Mouse (Mus musculus): ENCODE data around the gene Ucp3. TPM values are rescaled to one million over a fixed set of nuclear protein-coding genes. Genes with fewer than 3 reads are reported as not detected.

The Ucp3 gene
- not detected in 2 replicates for polyA plus RNA-seq (2015; fragmentation: Nextera tagmentation; extraction: Ambion mirVana)

- H3K9me3 ChIP-seq = no peaks in the 10 kb centered on the region
- 85% methylated on average over 6 of the region's 6 CpGs for WGBS
These were observed at the start of gene Ucp3 for GRCm38 (mm10) chr7:100472777-100473176. Gene Ucp3 (plus strand): TSS chr7:100472990.

GRCm38 (mm10) chr7:100425795-100426194 is 47.0 kb upstream of the Ucp3 start:
- Histone ChIP-seq H3K27ac (replicated peaks) (no peak overlapping the region), H3K4me1 (replicated peaks) (no peaks in the 10 kb centered on the region), H3K4me3 (no peak overlapping the region), H3K9ac (no peak overlapping the region), H3K4me2 (no peak overlapping the region), H3K9me3 (no peaks in the 10 kb centered on the region), H3K27me3 (no peaks in the 10 kb centered on the region), H3K36me3 (peaks cover 81% of the 10 kb centered on the region)
- no peak for ATAC-seq (ENCODE audit: low read depth)
- 76% methylated on average over 3 of the region's 3 CpGs for WGBS

More at GRCm38 (mm10) chr7:100472777-100473176, at the start of gene Ucp3:
- H3K4me3 ChIP-seq = no peak within 1 kb of the TSS
- no peaks in the 10 kb centered on the region for H3K27me3 ChIP-seq
- H3K4me2 ChIP-seq = no peak within 1 kb of the TSS
- H3K27ac ChIP-seq (replicated peaks) = no peak within 1 kb of the TSS
- no peak for ATAC-seq (ENCODE audit: low read depth)
- H3K36me3 ChIP-seq = peaks cover 26% of the 10 kb centered on the region
- H3K9ac ChIP-seq = no peak within 1 kb of the TSS
- no peaks in the 10 kb centered on the region for H3K4me1 ChIP-seq (replicated peaks)

GRCm38 (mm10) chr7:100429102-100429501 is 43.7 kb upstream of the Ucp3 start:
- no peak for ATAC-seq (ENCODE audit: low read depth)
- Histone ChIP-seq H3K27me3 (no peaks in the 10 kb centered on the region), H3K27ac (replicated peaks) (no peak overlapping the region), H3K9me3 (no peaks in the 10 kb centered on the region), H3K4me1 (replicated peaks) (no peaks in the 10 kb centered on the region), H3K9ac (no peak overlapping the region), H3K4me3 (no peak overlapping the region), H3K4me2 (no peak overlapping the region), H3K36me3 (peaks cover 86% of the 10 kb centered on the region)
- WGBS = 68% methylated on average over 3 of the region's 3 CpGs

- H3K36me3 ChIP-seq = peaks cover 81% of the 10 kb centered on the region
- no peaks in the 10 kb centered on the region for H3K27me3 ChIP-seq
- H3K27ac ChIP-seq (replicated peaks) = no peak overlapping the region
- no peak overlapping the region for H3K4me3 ChIP-seq
- WGBS = 90% methylated on average over 11 of the region's 11 CpGs
- H3K9ac ChIP-seq = no peak overlapping the region
- no peaks in the 10 kb centered on the region for H3K9me3 ChIP-seq
- H3K4me1 ChIP-seq (replicated peaks) = no peaks in the 10 kb centered on the region
- ATAC-seq (ENCODE audit: low read depth) = no peak
- no peak overlapping the region for H3K4me2 ChIP-seq
These were observed 42.9 kb upstream of the Ucp3 start for GRCm38 (mm10) chr7:100429911-100430310.

GRCm38 (mm10) chr7:100431103-100431502 is 41.7 kb upstream of the Ucp3 start:
- Histone ChIP-seq H3K4me2 (no peak overlapping the region), H3K36me3 (peaks cover 81% of the 10 kb centered on the region), H3K9me3 (no peaks in the 10 kb centered on the region), H3K4me1 (replicated peaks) (no peaks in the 10 kb centered on the region), H3K4me3 (no peak overlapping the region), H3K27ac (replicated peaks) (no peak overlapping the region), H3K27me3 (no peaks in the 10 kb centered on the region), H3K9ac (no peak overlapping the region)
- WGBS = 74% methylated on average over 5 of the region's 5 CpGs
- ATAC-seq (ENCODE audit: low read depth) = no peak

GRCm38 (mm10) chr7:100433295-100433694 is 39.5 kb upstream of the Ucp3 start:
- Histone ChIP-seq H3K9me3 (no peaks in the 10 kb centered on the region), H3K4me2 (no peak overlapping the region), H3K9ac (no peak overlapping the region), H3K4me1 (replicated peaks) (no peaks in the 10 kb centered on the region), H3K36me3 (peaks cover 83% of the 10 kb centered on the region), H3K27me3 (no peaks in the 10 kb centered on the region), H3K27ac (replicated peaks) (no peak overlapping the region), H3K4me3 (no peak overlapping the region)
- no peak for ATAC-seq (ENCODE audit: low read depth)
- WGBS = 96% methylated on average over 6 of the region's 6 CpGs

- H3K27me3 ChIP-seq = no peaks in the 10 kb centered on the region
- H3K4me1 ChIP-seq (replicated peaks) = no peaks in the 10 kb centered on the region
- H3K4me2 ChIP-seq = no peak overlapping the region
- H3K9ac ChIP-seq = no peak overlapping the region
- peaks cover 87% of the 10 kb centered on the region for H3K36me3 ChIP-seq
- H3K4me3 ChIP-seq = no peak overlapping the region
- WGBS = 89% methylated on average over 4 of the region's 4 CpGs
- H3K9me3 ChIP-seq = no peaks in the 10 kb centered on the region
- ATAC-seq (ENCODE audit: low read depth) = no peak
- no peak overlapping the region for H3K27ac ChIP-seq (replicated peaks)
These were observed 29.1 kb upstream of the Ucp3 start for GRCm38 (mm10) chr7:100443728-100444127.

- Histone ChIP-seq H3K9ac (no peak overlapping the region), H3K4me1 (replicated peaks) (no peaks in the 10 kb centered on the region), H3K36me3 (peaks cover 89% of the 10 kb centered on the region), H3K9me3 (no peaks in the 10 kb centered on the region), H3K4me3 (no peak overlapping the region), H3K27me3 (no peaks in the 10 kb centered on the region), H3K27ac (replicated peaks) (no peak overlapping the region), H3K4me2 (no peak overlapping the region)
- ATAC-seq (ENCODE audit: low read depth) = no peak
- whole genome bisulfite sequencing = 96% methylated on average over 5 of the region's 5 CpGs
These were observed 26.5 kb upstream of the Ucp3 start for GRCm38 (mm10) chr7:100446271-100446670.

- no peak for ATAC-seq (ENCODE audit: low read depth)
- H3K9me3 ChIP-seq = no peaks in the 10 kb centered on the region
- H3K4me2 ChIP-seq = no peak overlapping the region
- no peaks in the 10 kb centered on the region for H3K27me3 ChIP-seq
- no peak overlapping the region for H3K4me3 ChIP-seq
- no peak overlapping the region for H3K27ac ChIP-seq (replicated peaks)
- no peak overlapping the region for H3K9ac ChIP-seq
- no peaks in the 10 kb centered on the region for H3K4me1 ChIP-seq (replicated peaks)
- WGBS = 95% methylated on average over 12 of the region's 12 CpGs
- peaks cover 91% of the 10 kb centered on the region for H3K36me3 ChIP-seq
These were observed 24.3 kb upstream of the Ucp3 start for GRCm38 (mm10) chr7:100448530-100448929.

GRCm38 (mm10) chr7:100448985-100449384 is 23.8 kb upstream of the Ucp3 start:
- WGBS = 95% methylated on average over 3 of the region's 3 CpGs
- H3K27ac ChIP-seq (replicated peaks) = no peak overlapping the region
- H3K9ac ChIP-seq = no peak overlapping the region
- H3K4me1 ChIP-seq (replicated peaks) = no peaks in the 10 kb centered on the region
- ATAC-seq (ENCODE audit: low read depth) = no peak
- H3K9me3 ChIP-seq = no peaks in the 10 kb centered on the region
- H3K4me3 ChIP-seq = no peak overlapping the region
- no peak overlapping the region for H3K4me2 ChIP-seq
- H3K27me3 ChIP-seq = no peaks in the 10 kb centered on the region
- H3K36me3 ChIP-seq = peaks cover 91% of the 10 kb centered on the region

- 82% methylated on average over 1 of the region's 1 CpGs for WGBS
- ATAC-seq (ENCODE audit: low read depth) = no peak
- Histone ChIP-seq H3K9ac (no peak overlapping the region), H3K36me3 (peaks cover 87% of the 10 kb centered on the region), H3K4me2 (no peak overlapping the region), H3K4me3 (no peak overlapping the region), H3K4me1 (replicated peaks) (no peaks in the 10 kb centered on the region), H3K27ac (replicated peaks) (no peak overlapping the region), H3K27me3 (no peaks in the 10 kb centered on the region), H3K9me3 (no peaks in the 10 kb centered on the region)
These were observed 14.6 kb upstream of the Ucp3 start for GRCm38 (mm10) chr7:100458153-100458552.

GRCm38 (mm10) chr7:100459862-100460261 is 12.9 kb upstream of the Ucp3 start:
- Histone ChIP-seq H3K27me3 (no peaks in the 10 kb centered on the region), H3K27ac (replicated peaks) (no peak overlapping the region), H3K4me2 (no peak overlapping the region), H3K36me3 (peaks cover 87% of the 10 kb centered on the region), H3K4me1 (replicated peaks) (no peaks in the 10 kb centered on the region; the same call in 1 of the 2 replicates), H3K9ac (no peak overlapping the region), H3K4me3 (no peak overlapping the region), H3K9me3 (no peaks in the 10 kb centered on the region)
- 88% methylated on average over 3 of the region's 3 CpGs for whole genome bisulfite sequencing
- no peak for ATAC-seq (ENCODE audit: low read depth)

- 82% methylated on average over 6 of the region's 6 CpGs for WGBS
- ATAC-seq (ENCODE audit: low read depth) = no peak
- Histone ChIP-seq H3K9me3 (no peaks in the 10 kb centered on the region), H3K4me1 (replicated peaks) (no peaks in the 10 kb centered on the region; the same call in 1 of the 2 replicates), H3K36me3 (peaks cover 78% of the 10 kb centered on the region), H3K4me3 (no peak overlapping the region), H3K4me2 (no peak overlapping the region), H3K9ac (no peak overlapping the region), H3K27ac (replicated peaks) (no peak overlapping the region), H3K27me3 (no peaks in the 10 kb centered on the region)
These were observed 11.1 kb upstream of the Ucp3 start for GRCm38 (mm10) chr7:100461621-100462151.
